Mouse (Mus musculus) hematopoietic stem cell, adult 5-6 weeks (primary cell): ENCODE measurements at regions not wholly inside any gene's neighbourhood (a gene's known extent, or its start where the extent isn't known, plus 50 kb on each side); places are given as distances from the start of the nearest gene placed in this dataset.

Source experiments
- ATAC-seq, 2 experiments: fragments of 125-278 bp in 1 of 2; replicated peaks in 1 of 2; 2 replicates each; pipeline ENCODE4 v1.8.0; 2016 to 2017; ENCODE audit warnings: inconsistent platforms in 2 of 2, mild to moderate bottlenecking in 2 of 2, moderate number of reproducible peaks in 2 of 2, low read depth in 1 of 2, moderate TSS enrichment in 1 of 2; ENCODE audit not compliant: low FRiP score in 2 of 2, poor library complexity in 2 of 2, severe bottlenecking in 2 of 2, insufficient read depth in 1 of 2, low TSS enrichment in 1 of 2

DNA sequence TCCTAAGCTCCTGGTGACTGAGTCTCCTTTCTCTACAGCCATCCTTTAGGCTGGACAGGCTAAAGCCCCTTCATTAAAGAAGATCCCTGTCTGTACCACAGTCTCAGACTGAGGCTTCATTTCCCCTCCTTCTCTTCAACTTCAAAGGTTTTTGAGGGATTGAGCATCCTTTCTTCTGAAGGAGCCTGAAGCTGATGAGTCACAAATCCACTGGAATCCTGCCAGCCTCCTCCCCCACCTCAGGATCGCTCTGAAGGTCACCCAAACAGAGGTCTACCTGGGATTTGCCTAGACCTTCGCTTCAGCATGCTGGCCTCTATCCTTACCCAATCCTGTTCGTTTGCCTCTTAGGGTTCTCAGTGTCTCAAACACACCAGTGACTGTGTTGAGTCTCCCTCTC lies 57.7 kb upstream of the Ror1 start:
- no peak for ATAC-seq

- no peak for ATAC-seq
These were observed 55.9 kb upstream of the Ror1 start for GRCm38 (mm10) chr4:100039741-100040140.

GRCm38 (mm10) chr4:100041982-100042381 lies 53.6 kb upstream of the Ror1 start:
- ATAC-seq, result peak in 1 of 2 experiments; percentile 25; a peak in 1 of 4 replicates

DNA sequence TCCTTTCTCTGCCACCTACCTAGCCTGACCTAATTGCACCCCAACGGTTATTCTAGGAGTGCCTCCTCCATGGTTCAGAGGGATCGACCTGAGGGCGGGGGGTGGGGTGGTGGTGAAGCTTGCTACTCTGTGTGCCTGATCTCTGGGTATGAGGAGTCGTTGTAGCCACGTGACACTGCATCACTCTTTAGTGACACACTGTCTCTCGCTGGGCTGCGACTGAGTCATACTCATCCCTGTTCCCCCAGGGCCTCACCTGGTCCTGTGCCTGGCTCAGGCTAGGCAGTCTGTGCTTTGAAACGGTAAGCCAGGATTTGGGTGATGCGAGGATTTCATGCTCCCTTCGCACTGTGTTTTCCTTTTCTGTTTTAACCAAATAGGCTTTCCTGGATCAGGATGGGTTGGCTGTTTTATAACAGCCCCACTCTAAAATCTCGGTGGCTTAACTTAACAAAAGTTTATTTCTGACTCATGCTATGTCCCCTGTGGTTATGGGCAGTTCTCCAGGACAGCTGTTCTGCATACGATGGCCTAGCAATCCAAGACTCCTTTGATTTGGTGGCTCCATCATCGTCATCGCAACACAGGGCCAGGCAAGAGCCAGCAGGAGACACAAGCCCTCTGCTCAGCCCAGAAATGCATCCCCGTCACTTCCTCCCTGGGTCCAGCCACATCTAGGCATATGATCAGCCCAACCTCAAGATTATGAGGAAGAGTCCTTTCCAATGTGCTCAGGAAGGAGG lies 50.3 kb upstream of the Ror1 start:
- ATAC-seq, result peak; percentile 22 to 25; a peak in 1 of 4 replicates
